Mouse (Mus musculus) kidney, adult 9 months (tissue): ENCODE measurements around the gene Cux2.
A peak's percentile ranks its signal among the peaks of the same experiment; 100 is the strongest.
"Not testable (repeated sequence)": the region's sequence is repeated elsewhere in the genome, so short reads cannot be mapped to it uniquely, and the experiment has no call there.

Experiments
- DNase-seq: peaks from one replicate; pipeline ENCODE4 v3.0.0; 2022

Gene Cux2

GRCm38 (mm10) chr5:121858427-121858826 lies 191.5 kb downstream of the Cux2 start:
- no peak for DNase-seq

GRCm38 (mm10) chr5:121856740-121857139 lies 193.2 kb downstream of the Cux2 start:
- DNase-seq: no peak

- no peak for DNase-seq
Observed at GRCm38 (mm10) chr5:121854768-121855167, 195.1 kb downstream of the Cux2 start.

- peak; percentile 76 for DNase-seq
Observed at GRCm38 (mm10) chr5:121853368-121854051, 196.4 kb downstream of the Cux2 start.

- peak; percentile 69 for DNase-seq
Observed at GRCm38 (mm10) chr5:121849478-121850349, 200.2 kb downstream of the Cux2 start.

GRCm38 (mm10) chr5:121848743-121849142 lies 201.2 kb downstream of the Cux2 start, which contains the start of gene Pheta1:
Pheta1 (plus strand) TSS chr5:121848984.
- DNase-seq: peak; percentile 94

GRCm38 (mm10) chr5:121848035-121848519 lies 201.8 kb downstream of the Cux2 start:
- peak; percentile 74 for DNase-seq

- not testable (repeated sequence) for DNase-seq
Observed at GRCm38 (mm10) chr5:121847269-121847668, 202.6 kb downstream of the Cux2 start.

- DNase-seq: no peak
Observed at GRCm38 (mm10) chr5:121846322-121846721, 203.6 kb downstream of the Cux2 start.

GRCm38 (mm10) chr5:121845361-121845760 lies 204.5 kb downstream of the Cux2 start:
- DNase-seq: no peak

GRCm38 (mm10) chr5:121843138-121843905 lies 206.6 kb downstream of the Cux2 start:
- no peak for DNase-seq

GRCm38 (mm10) chr5:121842665-121843118 lies 207.2 kb downstream of the Cux2 start:
- DNase-seq: peak; percentile 81

GRCm38 (mm10) chr5:121841973-121842372 lies 207.9 kb downstream of the Cux2 start:
- DNase-seq: no peak

- no peak for DNase-seq
Observed at GRCm38 (mm10) chr5:121841516-121841915, 208.4 kb downstream of the Cux2 start.

GRCm38 (mm10) chr5:121839128-121839473 lies 210.8 kb downstream of the Cux2 start:
- DNase-seq: no peak

- peak; percentile 80 for DNase-seq
Observed at GRCm38 (mm10) chr5:121838341-121839127, 211.4 kb downstream of the Cux2 start.

GRCm38 (mm10) chr5:121837441-121838340 lies 212.2 kb downstream of the Cux2 start, which contains the start of gene Sh2b3:
Sh2b3 (minus strand) TSS chr5:121837646.
- DNase-seq: peak; percentile 47

- peak; percentile 96 for DNase-seq
Observed at GRCm38 (mm10) chr5:121836692-121837415, 213.0 kb downstream of the Cux2 start.

- no peak for DNase-seq
Observed at GRCm38 (mm10) chr5:121835949-121836691, 213.8 kb downstream of the Cux2 start.
